27 mouse cellular contexts compared by ENCODE assay signal in genomic region chr8:84643019-84643418, GRCm38 (mm10). TPM values are rescaled to one million over a fixed set of nuclear protein-coding genes. Genes with fewer than 3 reads are reported as not detected.
DNase-seq lines count a peak whose midpoint lies in the region; ATAC-seq and TF ChIP-seq lines count a peak whose summit lies in the region.
"Had no signal": no experiment of that assay in that cellular context is flagged by ENCODE, and none has a peak within 500 bp of the region (broad histone marks: within the 10 kb centered on the region; RNA-seq: fewer than 3 reads in every experiment).

No protein-coding gene starts in this region.

- H3K27me3 ChIP-seq in heart, embryonic 13.5 days (replicated peaks): no peaks in the 10 kb centered on the region
- no peaks in the 10 kb centered on the region for H3K27me3 ChIP-seq in heart, embryonic 12.5 days (replicated peaks)
- H3K27me3 ChIP-seq in ES-Bruce4 (ENCODE audit: control insufficient read depth, insufficient read depth, low read length, poor library complexity, severe bottlenecking): no peaks in the 10 kb centered on the region
- H3K27me3 ChIP-seq in myocyte (ENCODE audit: control insufficient read depth, insufficient read depth, insufficient read length): no peaks in the 10 kb centered on the region
- H3K27me3 ChIP-seq: embryonic facial prominence, embryonic 12.5 days; embryonic facial prominence, embryonic 15.5 days; forebrain, embryonic 12.5 days; forebrain, embryonic 15.5 days had no signal

- no peak overlapping the region for H3K4me3 ChIP-seq in heart, embryonic 13.5 days
- H3K4me3 ChIP-seq in heart, embryonic 12.5 days: no peak overlapping the region
- H3K4me3 ChIP-seq in ES-Bruce4 (ENCODE audit: low read depth, low read length) (no peak overlapping the region), myocyte (no peak overlapping the region)
- H3K4me3 ChIP-seq: embryonic facial prominence, embryonic 12.5 days; embryonic facial prominence, embryonic 15.5 days; forebrain, embryonic 12.5 days; forebrain, embryonic 15.5 days had no signal

- no peak for ATAC-seq in heart, embryonic 13.5 days (ENCODE audit: extremely low read depth, insufficient number of reproducible peaks, low FRiP score, low TSS enrichment)
- no peak for ATAC-seq in heart, embryonic 12.5 days (ENCODE audit: insufficient number of reproducible peaks, low FRiP score)
- ATAC-seq: CD4-positive, CD25-positive, alpha-beta regulatory T cell, adult 4 months; forebrain, embryonic 15.5 days; hindbrain, postnatal 0 days; inflammation-experienced regulatory T-cells, adult 6 months; intestine, embryonic 16.5 days had no signal

- H3K9me3 ChIP-seq in heart, embryonic 13.5 days: no peaks in the 10 kb centered on the region
- H3K9me3 ChIP-seq in heart, embryonic 12.5 days (replicated peaks): no peaks in the 10 kb centered on the region
- H3K9me3 ChIP-seq in ES-Bruce4 (replicated peaks; ENCODE audit: control insufficient read depth, insufficient read depth, low read length, poor library complexity, severe bottlenecking): no peaks in the 10 kb centered on the region
- H3K9me3 ChIP-seq: embryonic facial prominence, embryonic 12.5 days; embryonic facial prominence, embryonic 15.5 days; forebrain, embryonic 12.5 days; forebrain, embryonic 15.5 days had no signal

- H3ac ChIP-seq in myocyte (ENCODE audit: control insufficient read depth, insufficient read length): no peak overlapping the region

- TF ChIP-seq EP300 in ES-Bruce4 (IDR thresholded peaks at IDR 0.05; ENCODE audit: insufficient read depth, low read depth, low read length): no peak

- H3K79me2 ChIP-seq in myocyte (ENCODE audit: control insufficient read depth, insufficient read depth): no peaks in the 10 kb centered on the region

- 64% methylated on average over 5 of the region's 5 CpGs for WGBS in heart, embryonic 13.5 days
- 70% methylated on average over 5 of the region's 5 CpGs for WGBS in heart, embryonic 12.5 days

- TF ChIP-seq CTCF in ES-Bruce4 (IDR thresholded peaks at IDR 0.05; ENCODE audit: low read depth, low read length): no peak

- H3K4me1 ChIP-seq in heart, embryonic 13.5 days: peaks cover 24% of the 10 kb centered on the region
- peaks cover 30% of the 10 kb centered on the region for H3K4me1 ChIP-seq in heart, embryonic 12.5 days (replicated peaks)
- H3K4me1 ChIP-seq in ES-Bruce4 (ENCODE audit: control insufficient read depth, insufficient read depth, low read length): peaks cover under 1% of the 10 kb centered on the region

- peak overlapping the region; percentile 14; the same call in 1 of the 2 replicates for H3K9ac ChIP-seq in heart, embryonic 13.5 days
- H3K9ac ChIP-seq in heart, embryonic 12.5 days: no peak overlapping the region
- H3K9ac ChIP-seq in ES-Bruce4 (ENCODE audit: low read depth, poor library complexity, severe bottlenecking): peak overlapping the region; percentile 5; the same call in 1 of the 2 replicates
- H3K9ac ChIP-seq: embryonic facial prominence, embryonic 12.5 days; embryonic facial prominence, embryonic 15.5 days; forebrain, embryonic 12.5 days; forebrain, embryonic 15.5 days; hindbrain, embryonic 14.5 days had no signal

- H3K27ac ChIP-seq in heart, embryonic 13.5 days (replicated peaks): no peak overlapping the region
- H3K27ac ChIP-seq in heart, embryonic 12.5 days (ENCODE audit: poor library complexity, severe bottlenecking): no peak overlapping the region
- 0 out of 2 replicates have a peak overlapping the region, but pooled peaks have one; percentile 1 for H3K27ac ChIP-seq in ES-Bruce4 (ENCODE audit: insufficient read depth, low read length)
- H3K27ac ChIP-seq: embryonic facial prominence, embryonic 12.5 days; embryonic facial prominence, embryonic 15.5 days; forebrain, embryonic 12.5 days; forebrain, embryonic 15.5 days; hindbrain, embryonic 14.5 days; hindbrain, postnatal 0 days had no signal

- TF ChIP-seq POLR2A in ES-Bruce4 (IDR thresholded peaks at IDR 0.05; ENCODE audit: insufficient read depth, low read length) (no peak), myocyte (IDR thresholded peaks at IDR 0.05; ENCODE audit: insufficient read length, low read depth) (no peak)

- peak; percentile 0 for DNase-seq in CD4-positive helper T cell, adult 2 months (ENCODE audit: low read depth, low spot score)
- no peak for DNase-seq in testis, postnatal 14 days (ENCODE audit: low spot score)
- no peak for DNase-seq in right cerebral cortex, postnatal 10 days (ENCODE audit: low spot score in 2 of 2)
- DNase-seq: adrenal gland, adult 2 months; adrenal gland, postnatal 14 days; B cell, adult 2 months; cerebellum, adult 11 months; cerebellum, adult 8-10 months; cerebellum, postnatal 10 days; cerebellum, postnatal 36 days; gastrocnemius, postnatal 25 days; heart, adult 18-20 months; heart, postnatal 14 days; heart, postnatal 4 days had no signal

- H3K4me2 ChIP-seq in heart, embryonic 13.5 days: no peak overlapping the region
- H3K4me2 ChIP-seq in heart, embryonic 12.5 days: no peak overlapping the region
- peak overlapping the region; percentile 49 for H3K4me2 ChIP-seq in myocyte (ENCODE audit: low read depth)
- H3K4me2 ChIP-seq: embryonic facial prominence, embryonic 12.5 days; embryonic facial prominence, embryonic 15.5 days; forebrain, embryonic 12.5 days; forebrain, embryonic 15.5 days; hindbrain, embryonic 14.5 days had no signal

- H3K36me3 ChIP-seq in heart, embryonic 13.5 days: no peaks in the 10 kb centered on the region
- no peaks in the 10 kb centered on the region for H3K36me3 ChIP-seq in heart, embryonic 12.5 days
- H3K36me3 ChIP-seq in ES-Bruce4 (ENCODE audit: control insufficient read depth, insufficient read depth, low read length, poor library complexity, severe bottlenecking) (no peaks in the 10 kb centered on the region), myocyte (ENCODE audit: control insufficient read depth, insufficient read depth) (no peaks in the 10 kb centered on the region)
- H3K36me3 ChIP-seq: embryonic facial prominence, embryonic 12.5 days; embryonic facial prominence, embryonic 15.5 days; forebrain, embryonic 12.5 days; forebrain, embryonic 15.5 days had no signal

TF ChIP-seq in myocyte, 11 proteins besides CTCF, POLR2A, EP300 and RAD21:
- no peak for TF ChIP-seq SRF (IDR thresholded peaks at IDR 0.05; ENCODE audit: control insufficient read depth, insufficient read length, low read depth)

RNA-seq across cellular contexts. Expression of gene Ier2, which starts 19.6 kb away (rescaled TPM):
- polyA plus RNA-seq in heart, embryonic 13.5 days (2015; fragmentation: Nextera tagmentation; extraction: Ambion mirVana): 43.0 and 44.8 TPM in 2 replicates
- polyA plus RNA-seq in heart, embryonic 12.5 days (2016; fragmentation: Nextera tagmentation; extraction: Ambion mirVana): 63.4 and 68.1 TPM in 2 replicates
- polyA plus RNA-seq in ES-Bruce4 (2011; ENCODE audit: insufficient read depth, insufficient read length, low read depth, missing spikeins): 42.8 and 44.8 TPM in 2 replicates
- 75.7 TPM for polyA plus RNA-seq in myocyte (2012; fragmentation: generic; extraction: Trizol)

RNA-seq across cellular contexts. Expression of gene Trmt1, which starts 43.1 kb away (rescaled TPM):
- polyA plus RNA-seq in heart, embryonic 13.5 days (2015; fragmentation: Nextera tagmentation; extraction: Ambion mirVana): 47.6 and 51.6 TPM in 2 replicates
- polyA plus RNA-seq in heart, embryonic 12.5 days (2016; fragmentation: Nextera tagmentation; extraction: Ambion mirVana): 46.2 and 49.5 TPM in 2 replicates
- 77.6 and 79.8 TPM in 2 replicates for polyA plus RNA-seq in ES-Bruce4 (2011; ENCODE audit: insufficient read depth, insufficient read length, low read depth, missing spikeins)
- polyA plus RNA-seq in myocyte (2012; fragmentation: generic; extraction: Trizol): 94.4 TPM

RNA-seq across cellular contexts. Expression of gene Nacc1, which starts 44.6 kb away (rescaled TPM):
- 15.1 and 15.7 TPM in 2 replicates for polyA plus RNA-seq in heart, embryonic 13.5 days (2015; fragmentation: Nextera tagmentation; extraction: Ambion mirVana)
- polyA plus RNA-seq in heart, embryonic 12.5 days (2016; fragmentation: Nextera tagmentation; extraction: Ambion mirVana): 20.9 and 21.3 TPM in 2 replicates
- polyA plus RNA-seq in ES-Bruce4 (2011; ENCODE audit: insufficient read depth, insufficient read length, low read depth, missing spikeins): 89.7 and 97.9 TPM in 2 replicates
- 56.1 TPM for polyA plus RNA-seq in myocyte (2012; fragmentation: generic; extraction: Trizol)

RNA-seq across cellular contexts. Expression of gene Lyl1, which starts 58.2 kb away (rescaled TPM):
- 15.4 and 17.1 TPM in 2 replicates for polyA plus RNA-seq in heart, embryonic 13.5 days (2015; fragmentation: Nextera tagmentation; extraction: Ambion mirVana)
- 18.1 and 19.7 TPM in 2 replicates for polyA plus RNA-seq in heart, embryonic 12.5 days (2016; fragmentation: Nextera tagmentation; extraction: Ambion mirVana)
- not detected in 2 replicates for polyA plus RNA-seq in ES-Bruce4 (2011; ENCODE audit: insufficient read depth, insufficient read length, low read depth, missing spikeins)
- not detected for polyA plus RNA-seq in myocyte (2012; fragmentation: generic; extraction: Trizol)
